Mouse (Mus musculus) myocyte (in vitro differentiated cells): ENCODE measurements around the gene Fam131c. TPM values are rescaled to one million over a fixed set of nuclear protein-coding genes. Genes with fewer than 3 reads are reported as not detected.

Source experiments
- H3K27me3 ChIP-seq: one replicate; pipeline ENCODE4 v1.6.1; 2011; ENCODE audit not compliant: control insufficient read depth, insufficient read depth, insufficient read length
- H3K36me3 ChIP-seq: one replicate; pipeline ENCODE4 v1.6.1; 2011; ENCODE audit not compliant: control insufficient read depth, insufficient read depth
- H3K4me2 ChIP-seq: one replicate; pipeline ENCODE4 v1.6.1; 2011; ENCODE audit warnings: low read depth, control low read depth
- H3K4me3 ChIP-seq: one replicate; pipeline ENCODE4 v1.5.1; 2011; ENCODE audit warnings: mild to moderate bottlenecking, control low read depth, moderate library complexity
- H3K79me2 ChIP-seq: one replicate; pipeline ENCODE4 v1.6.1; 2011; ENCODE audit not compliant: control insufficient read depth, insufficient read depth
- H3ac ChIP-seq: one replicate; pipeline ENCODE4 v1.6.1; 2011; ENCODE audit not compliant: control insufficient read depth, insufficient read length
- CEBPB ChIP-seq: IDR thresholded peaks from 2 replicates; pipeline ENCODE4 v1.6.1; 2011; ENCODE audit warnings: mild to moderate bottlenecking, moderate library complexity; ENCODE audit not compliant: poor library complexity, insufficient read depth, severe bottlenecking
- E2F4 ChIP-seq: IDR thresholded peaks from one replicate; pipeline ENCODE4 v1.6.1; 2011; ENCODE audit warnings: mild to moderate bottlenecking, control low read depth, moderate library complexity; ENCODE audit not compliant: insufficient read depth
- MAX ChIP-seq: IDR thresholded peaks from one replicate; pipeline ENCODE4 v1.6.1; 2011; ENCODE audit warnings: low read depth, mild to moderate bottlenecking, control low read depth
- MYOD1 ChIP-seq, 3 experiments: IDR thresholded peaks; one replicate each; pipeline ENCODE4 v1.6.1; 2011; ENCODE audit warnings: control low read depth in 2 of 3, low read depth in 2 of 3, mild to moderate bottlenecking in 2 of 3, moderate library complexity in 1 of 3; ENCODE audit not compliant: insufficient read length in 2 of 3, control insufficient read depth in 1 of 3
- MYOG ChIP-seq, 3 experiments: IDR thresholded peaks; one replicate each; pipeline ENCODE4 v1.6.1; 2011; ENCODE audit warnings: control low read depth in 2 of 3, low read depth in 2 of 3, mild to moderate bottlenecking in 2 of 3; ENCODE audit not compliant: insufficient read length in 2 of 3, control insufficient read depth in 1 of 3, insufficient read depth in 1 of 3
- POLR2A ChIP-seq: IDR thresholded peaks from one replicate; pipeline ENCODE4 v1.6.1; 2011; ENCODE audit warnings: low read depth, mild to moderate bottlenecking, control low read depth, moderate library complexity; ENCODE audit not compliant: insufficient read length
- POLR2AphosphoS2 ChIP-seq: IDR thresholded peaks from one replicate; pipeline ENCODE4 v1.6.1; 2011; ENCODE audit warnings: low read depth, control low read depth; ENCODE audit not compliant: insufficient read length
- REST ChIP-seq: IDR thresholded peaks from one replicate; pipeline ENCODE4 v1.6.1; 2011; ENCODE audit warnings: mild to moderate bottlenecking, control low read depth, moderate library complexity; ENCODE audit not compliant: insufficient read depth, insufficient read length
- SRF ChIP-seq: IDR thresholded peaks from one replicate; pipeline ENCODE4 v1.6.1; 2011; ENCODE audit warnings: low read depth; ENCODE audit not compliant: control insufficient read depth, insufficient read length
- TCF12 ChIP-seq: IDR thresholded peaks from one replicate; pipeline ENCODE4 v1.6.1; 2011; ENCODE audit warnings: mild to moderate bottlenecking, control low read depth; ENCODE audit not compliant: poor library complexity, insufficient read depth, severe bottlenecking
- TCF3 ChIP-seq: IDR thresholded peaks from one replicate; pipeline ENCODE4 v1.6.1; 2011; ENCODE audit warnings: low read depth, control low read depth; ENCODE audit not compliant: insufficient read length
- USF1 ChIP-seq: IDR thresholded peaks from one replicate; pipeline ENCODE4 v1.6.1; 2011; ENCODE audit warnings: low read depth, mild to moderate bottlenecking, control low read depth, moderate library complexity
- polyA plus RNA-seq: library from polyadenylated mRNA; unstranded; fragments of >200 nt; fragmentation: generic; extraction: Trizol; gene quantifications from one replicate; pipeline ENCODE4 v1.2.1, GENCODE M21; 2012; ENCODE audit warnings: missing spikeins

Gene Fam131c
- polyA plus RNA-seq, 1 experiment, result 0.77 TPM

DNA sequence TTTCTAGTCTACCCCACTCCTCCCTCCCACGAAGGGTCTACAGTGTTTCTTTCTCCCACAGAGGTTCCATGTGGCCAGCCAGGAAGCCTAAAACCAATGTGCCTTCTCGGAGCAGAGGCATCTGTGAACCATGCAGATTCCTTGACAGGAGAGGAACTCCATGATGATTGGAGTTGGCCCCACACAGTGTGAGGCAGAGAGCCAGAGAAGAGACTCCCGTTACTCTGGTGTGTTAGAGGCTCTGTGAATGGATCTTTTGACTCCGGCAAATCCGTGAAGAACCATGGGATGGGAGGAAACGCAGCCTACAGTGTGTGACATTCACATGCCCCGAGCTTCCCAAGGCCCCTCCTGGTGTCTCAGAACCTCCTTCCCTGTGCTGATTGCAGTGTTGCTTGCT, 24.5 kb upstream of the Fam131c start:
- no peak overlapping the region for H3K4me3 ChIP-seq
- H3ac ChIP-seq, result no peak overlapping the region
- no peak overlapping the region for H3K4me2 ChIP-seq
- TF ChIP-seq POLR2AphosphoS2 (no peak), MYOG (IDR thresholded peaks at IDR 0.05; ENCODE audit: control insufficient read depth in 1 of 3, insufficient read depth in 1 of 3, insufficient read length in 2 of 3, low read depth in 2 of 3) (no peak), E2F4 (no peak), MAX (no peak), TCF3 (no peak), REST (no peak), SRF (no peak), CEBPB (no peak), TCF12 (no peak), MYOD1 (IDR thresholded peaks at IDR 0.05; ENCODE audit: control insufficient read depth in 1 of 3, insufficient read length in 2 of 3, low read depth in 2 of 3) (no peak), USF1 (no peak), POLR2A (no peak)
- H3K27me3 ChIP-seq, result no peaks in the 10 kb centered on the region
- H3K79me2 ChIP-seq, result no peaks in the 10 kb centered on the region
- no peaks in the 10 kb centered on the region for H3K36me3 ChIP-seq

GRCm38 (mm10) chr4:141345219-141345618, 22.8 kb upstream of the Fam131c start:
- Histone ChIP-seq H3K79me2 (no peaks in the 10 kb centered on the region), H3K4me3 (no peak overlapping the region), H3ac (no peak overlapping the region), H3K36me3 (no peaks in the 10 kb centered on the region), H3K27me3 (no peaks in the 10 kb centered on the region), H3K4me2 (peak overlapping the region; percentile 53)
- no peak for TF ChIP-seq MAX
- peak in 2 of 3 experiments; percentile 25 to 73 for TF ChIP-seq MYOD1 (IDR thresholded peaks at IDR 0.05; ENCODE audit: control insufficient read depth in 1 of 3, insufficient read length in 2 of 3, low read depth in 2 of 3)

DNA sequence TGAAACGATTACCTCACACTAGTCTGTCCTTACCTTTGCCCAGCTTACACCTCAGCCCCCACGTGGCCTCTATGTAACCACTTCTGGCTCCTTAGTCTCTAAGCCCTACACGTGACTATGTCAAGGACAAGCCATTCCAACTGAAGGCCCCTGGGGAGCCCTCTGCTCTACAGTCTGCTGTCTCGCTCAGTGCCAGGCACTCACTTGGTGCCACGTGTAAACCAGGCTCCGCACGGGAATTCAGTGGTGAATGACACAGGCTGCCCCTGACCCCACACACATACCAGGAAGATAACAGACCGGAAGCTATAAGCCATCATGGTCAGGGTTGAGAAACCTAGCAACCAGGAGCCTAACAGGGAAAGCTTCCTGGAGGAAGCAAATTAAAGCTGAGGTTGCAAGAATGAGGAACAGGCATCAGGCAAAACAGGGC, 20.6 kb upstream of the Fam131c start:
- TF ChIP-seq MYOD1 (IDR thresholded peaks at IDR 0.05; ENCODE audit: control insufficient read depth in 1 of 3, insufficient read length in 2 of 3, low read depth in 2 of 3), result no peak
- H3K36me3 ChIP-seq, result no peaks in the 10 kb centered on the region
- no peaks in the 10 kb centered on the region for H3K27me3 ChIP-seq
- H3ac ChIP-seq, result no peak overlapping the region
- no peak overlapping the region for H3K4me2 ChIP-seq
- no peak overlapping the region for H3K4me3 ChIP-seq
- H3K79me2 ChIP-seq, result no peaks in the 10 kb centered on the region

DNA sequence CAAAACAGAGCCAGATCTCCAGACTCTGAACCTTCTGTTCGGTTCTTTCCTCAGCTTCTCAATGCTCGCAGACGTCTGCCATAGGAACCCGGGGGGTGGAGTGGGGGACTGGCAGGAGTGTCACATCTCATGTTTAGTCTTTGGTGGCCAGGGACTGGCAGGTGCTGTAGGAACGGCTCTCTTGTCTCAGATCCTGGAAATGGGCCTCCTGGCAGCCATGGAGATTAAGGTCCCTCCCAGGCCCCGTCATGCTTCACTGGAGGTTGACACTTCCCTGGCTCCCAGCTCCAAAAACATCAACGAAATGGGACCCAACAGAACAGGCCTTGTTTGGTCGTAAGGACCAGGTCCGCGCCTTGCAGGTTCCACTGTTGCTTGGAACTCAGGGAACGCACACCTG, 19.4 kb upstream of the Fam131c start:
- Histone ChIP-seq H3K27me3 (no peaks in the 10 kb centered on the region), H3K36me3 (no peaks in the 10 kb centered on the region), H3K4me3 (no peak overlapping the region), H3K79me2 (no peaks in the 10 kb centered on the region), H3K4me2 (no peak overlapping the region), H3ac (no peak overlapping the region)
- TF ChIP-seq CEBPB, result no peak
- TF ChIP-seq MYOD1 (IDR thresholded peaks at IDR 0.05; ENCODE audit: control insufficient read depth in 1 of 3, insufficient read length in 2 of 3, low read depth in 2 of 3), result no peak
- no peak for TF ChIP-seq REST
- no peak for TF ChIP-seq MAX
- no peak for TF ChIP-seq POLR2A
- no peak for TF ChIP-seq POLR2AphosphoS2
- no peak for TF ChIP-seq TCF12
- no peak for TF ChIP-seq USF1
- TF ChIP-seq SRF, result no peak
- no peak for TF ChIP-seq MYOG (IDR thresholded peaks at IDR 0.05; ENCODE audit: control insufficient read depth in 1 of 3, insufficient read depth in 1 of 3, insufficient read length in 2 of 3, low read depth in 2 of 3)
- TF ChIP-seq E2F4, result no peak
- TF ChIP-seq TCF3, result no peak

- H3K79me2 ChIP-seq, result no peaks in the 10 kb centered on the region
- H3K27me3 ChIP-seq, result no peaks in the 10 kb centered on the region
- H3ac ChIP-seq, result no peak overlapping the region
- H3K4me2 ChIP-seq, result no peak overlapping the region
- TF ChIP-seq SRF (no peak), TCF3 (no peak), POLR2A (no peak), MYOG (IDR thresholded peaks at IDR 0.05; ENCODE audit: control insufficient read depth in 1 of 3, insufficient read depth in 1 of 3, insufficient read length in 2 of 3, low read depth in 2 of 3) (no peak), MYOD1 (IDR thresholded peaks at IDR 0.05; ENCODE audit: control insufficient read depth in 1 of 3, insufficient read length in 2 of 3, low read depth in 2 of 3) (no peak), POLR2AphosphoS2 (no peak), TCF12 (no peak), MAX (no peak), CEBPB (no peak)
- H3K4me3 ChIP-seq, result no peak overlapping the region
- no peaks in the 10 kb centered on the region for H3K36me3 ChIP-seq
These were observed 18.0 kb upstream of the Fam131c start for GRCm38 (mm10) chr4:141350015-141350414.

DNA sequence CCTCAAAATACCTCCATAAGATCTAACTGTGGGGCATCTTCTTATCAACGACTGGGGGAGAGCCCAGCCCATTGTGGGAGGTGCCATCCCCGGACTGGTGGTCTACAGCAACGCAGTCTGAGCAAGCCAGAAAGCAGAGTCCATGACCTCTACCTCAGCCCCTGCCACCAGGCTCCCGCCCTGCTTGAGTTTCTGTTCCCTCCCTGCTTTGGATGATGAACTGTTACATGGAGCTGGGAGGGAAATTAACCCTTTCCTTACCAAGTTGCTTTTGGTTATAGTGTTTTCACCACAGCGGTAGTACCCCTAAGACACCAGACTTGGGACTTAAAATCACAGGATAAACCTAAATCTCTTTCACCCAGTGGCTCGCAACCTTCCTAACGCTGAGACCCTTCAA, 16.0 kb upstream of the Fam131c start:
- H3K36me3 ChIP-seq, result no peaks in the 10 kb centered on the region
- TF ChIP-seq CEBPB (no peak), E2F4 (no peak), MYOG (IDR thresholded peaks at IDR 0.05; ENCODE audit: control insufficient read depth in 1 of 3, insufficient read depth in 1 of 3, insufficient read length in 2 of 3, low read depth in 2 of 3) (no peak), MAX (no peak), TCF12 (no peak)
- H3ac ChIP-seq, result no peak overlapping the region
- H3K4me3 ChIP-seq, result no peak overlapping the region
- no peak overlapping the region for H3K4me2 ChIP-seq
- no peaks in the 10 kb centered on the region for H3K79me2 ChIP-seq
- H3K27me3 ChIP-seq, result no peaks in the 10 kb centered on the region
